Mouse (Mus musculus) Patski (cell line): Measurements from ENCODE around the gene Mgat3. TPM values are rescaled to one million over a fixed set of nuclear protein-coding genes. Genes with fewer than 3 reads are reported as not detected.

Experiments
- ATAC-seq: fragments of 100-300 bp; one replicate; pipeline ENCODE4 v1.8.0; 2021
- CTCF ChIA-PET: fragments of 350-600 bp; sonication (Branson Sonifier 250); formaldehyde crosslinking; loops from one replicate; lab custom pipeline; 2022; ENCODE audit warnings: inconsistent platforms; lab: Charles Lee
- POLR2A ChIA-PET: fragments of 350-600 bp; sonication (Branson Sonifier 250); formaldehyde crosslinking; loops from one replicate; lab custom pipeline; 2022; ENCODE audit warnings: antibody characterized with exemption, inconsistent platforms; lab: Charles Lee
- DNase-seq: peaks from one replicate; pipeline ENCODE4 v3.0.0-alpha.2; 2011; ENCODE audit warnings: low read depth, low spot score
- H3K27me3 ChIP-seq: fragments of 371-371 bp; one replicate; pipeline ENCODE4 v1.5.1; 2021
- CTCF ChIP-seq: fragments of 100-300 bp; IDR thresholded peaks from one replicate; pipeline ENCODE4 v1.5.1; 2021
- in situ Hi-C: fragments of 300-500 bp; cut with MboI; formaldehyde crosslinking; loops from 3 replicates; pipeline ENCODE4 v1.11.1; 2018; ENCODE audit warnings: low pct_unique_long_range_greater_than_20kb, mixed read lengths
- polyA plus RNA-seq: library from polyadenylated mRNA; unstranded; gene quantifications from one replicate; pipeline ENCODE4 v1.2.3, GENCODE M21; 2021

The Mgat3 gene
- polyA plus RNA-seq, 1 experiment from 2014 or later, result 41.0 TPM

DNA sequence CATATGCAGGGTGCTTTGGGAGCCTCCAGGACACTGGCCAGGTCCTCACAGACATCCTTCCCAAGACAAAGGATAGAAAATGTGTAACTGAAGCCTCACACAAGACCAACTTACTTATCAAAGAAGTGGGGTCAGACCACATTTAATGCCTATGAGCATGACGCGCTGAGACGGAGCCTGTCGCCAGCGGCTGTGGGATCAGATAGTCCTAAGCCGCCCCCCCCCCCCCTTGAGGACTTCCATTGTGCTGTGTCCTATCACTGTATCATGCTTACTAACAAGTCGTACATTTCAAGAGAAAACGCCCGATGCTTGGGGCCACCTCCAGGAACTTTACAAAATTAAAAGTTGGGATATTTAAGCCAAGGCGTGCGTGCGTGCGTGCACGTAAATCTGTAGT is 26.4 kb upstream of the Mgat3 start:
- CTCF ChIA-PET, result interaction anchor here (1.4 kb wide), 1 partner anchor 9 kb away, joined by 6 read pairs; no protein-coding TSS in a partner anchor

GRCm38 (mm10) chr15:80147511-80147910 is 26.0 kb upstream of the Mgat3 start:
- POLR2A ChIA-PET, result no interaction called here

More for the DNA sequence above, 26.4 kb upstream of the Mgat3 start:
- ATAC-seq (no peak), DNase-seq (no peak)
- in situ Hi-C loops, result no loop called here
- TF ChIP-seq CTCF, result no peak
- POLR2A ChIA-PET, result no interaction called here
- H3K27me3 ChIP-seq, result no peaks in the 10 kb centered on the region

DNA sequence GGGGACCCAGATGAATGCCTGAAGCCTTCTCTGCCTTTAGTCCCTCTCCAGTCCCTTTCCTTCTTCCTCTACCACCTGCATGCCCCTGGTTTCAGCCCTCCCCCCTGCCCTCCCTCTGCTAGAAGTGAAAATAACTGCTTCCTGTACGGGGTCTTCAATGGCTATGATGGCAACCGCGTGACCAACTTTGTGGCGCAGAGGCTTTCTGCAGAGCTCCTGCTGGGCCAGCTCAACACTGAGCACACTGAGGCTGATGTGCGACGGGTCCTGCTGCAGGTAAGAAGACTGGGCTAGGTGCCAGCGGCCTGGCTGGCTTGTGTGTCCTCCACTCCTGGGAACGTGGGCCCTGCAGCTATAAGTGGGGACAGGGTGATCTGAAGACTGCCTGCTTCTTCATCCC is 25.0 kb upstream of the Mgat3 start:
- no peak for ATAC-seq
- in situ Hi-C loops, result no loop called here
- ChIA-PET POLR2A (no interaction called here), CTCF (interaction anchor here (1.7 kb wide), 1 partner anchor 11 kb away, joined by 3 read pairs; no protein-coding TSS in a partner anchor)
- no peaks in the 10 kb centered on the region for H3K27me3 ChIP-seq
- no peak for TF ChIP-seq CTCF
- no peak for DNase-seq

More at GRCm38 (mm10) chr15:80147511-80147910, 26.0 kb upstream of the Mgat3 start:
- H3K27me3 ChIP-seq, result no peaks in the 10 kb centered on the region
- no peak for TF ChIP-seq CTCF
- CTCF ChIA-PET, result no interaction called here
- ATAC-seq (no peak), DNase-seq (no peak)
- in situ Hi-C loops, result no loop called here

DNA sequence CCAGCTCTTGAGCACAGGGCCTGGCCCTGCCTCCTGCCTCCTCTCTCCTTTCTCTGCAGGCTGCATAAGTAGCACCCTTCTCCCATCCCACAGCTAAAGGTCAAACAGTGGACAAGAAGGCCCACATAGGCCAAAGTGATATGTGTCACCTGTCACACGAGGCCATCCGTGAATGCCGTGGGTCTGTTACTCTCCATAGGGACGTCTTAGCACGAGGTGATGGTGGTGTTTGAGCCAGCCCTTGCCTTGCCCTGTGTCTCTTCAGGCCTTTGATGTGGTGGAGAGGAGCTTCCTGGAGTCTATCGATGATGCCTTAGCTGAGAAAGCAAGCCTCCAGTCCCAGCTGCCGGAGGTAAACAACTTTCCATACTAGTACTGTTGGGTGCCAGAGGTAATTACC is 24.0 kb upstream of the Mgat3 start:
- ChIA-PET POLR2A (no interaction called here), CTCF (interaction anchor here (1.7 kb wide), 1 partner anchor 12 kb away, joined by 3 read pairs; no protein-coding TSS in a partner anchor)
- H3K27me3 ChIP-seq, result no peaks in the 10 kb centered on the region
- ATAC-seq (no peak), DNase-seq (no peak)
- TF ChIP-seq CTCF, result no peak
- in situ Hi-C loops, result no loop called here

DNA sequence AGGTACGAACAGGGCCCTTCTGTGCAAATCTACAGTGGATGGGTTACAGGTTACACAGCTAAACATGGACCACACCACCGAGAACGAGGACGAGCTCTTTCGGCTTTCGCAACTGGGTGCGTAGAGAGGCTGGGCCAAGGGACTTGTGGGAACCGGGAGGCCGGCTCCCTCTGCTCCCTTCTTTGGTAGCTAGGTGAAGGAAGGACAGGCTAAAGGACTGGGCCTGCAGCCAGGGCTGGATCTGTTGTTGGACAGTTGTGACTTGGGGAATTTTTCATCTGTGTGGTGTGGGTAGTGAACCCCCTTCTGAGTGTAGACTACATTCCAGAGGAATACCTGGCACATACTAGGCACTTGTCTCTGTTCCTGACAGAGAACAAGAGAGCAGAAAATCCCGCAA is 20.9 kb upstream of the Mgat3 start:
- H3K27me3 ChIP-seq, result no peaks in the 10 kb centered on the region
- no peak for TF ChIP-seq CTCF
- no peak for DNase-seq
- POLR2A ChIA-PET, result no interaction called here
- CTCF ChIA-PET, result no interaction called here
- in situ Hi-C loops, result no loop called here
- ATAC-seq, result no peak

DNA sequence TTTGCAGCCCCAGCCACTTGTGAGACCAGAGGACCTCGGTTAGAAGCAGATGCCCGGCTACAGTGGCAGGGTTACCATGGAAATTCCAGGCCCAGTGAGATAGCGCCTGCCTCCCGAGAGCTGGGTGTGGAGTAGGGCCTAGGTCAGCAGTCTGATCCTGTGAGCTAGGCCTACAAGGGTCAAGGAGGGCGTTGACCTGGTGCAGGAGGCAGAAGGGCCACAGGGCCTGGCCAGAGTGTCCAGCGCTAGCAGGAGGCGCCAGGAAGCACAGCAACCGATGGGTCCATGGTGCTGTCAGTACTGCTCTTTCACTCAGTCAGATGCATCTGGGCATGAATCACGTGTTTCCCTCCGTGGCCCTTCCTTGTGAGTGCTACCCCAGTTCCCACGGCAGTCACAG is 19.8 kb upstream of the Mgat3 start:
- no peak for ATAC-seq
- no peak for DNase-seq
- POLR2A ChIA-PET, result no interaction called here
- in situ Hi-C loops, result no loop called here
- H3K27me3 ChIP-seq, result no peaks in the 10 kb centered on the region
- TF ChIP-seq CTCF, result no peak
- CTCF ChIA-PET, result no interaction called here

GRCm38 (mm10) chr15:80155707-80156106 is 17.8 kb upstream of the Mgat3 start:
- ATAC-seq (no peak), DNase-seq (no peak)
- no peaks in the 10 kb centered on the region for H3K27me3 ChIP-seq
- ChIA-PET CTCF (interaction anchor here (1.6 kb wide), 1 partner anchor 9 kb away, joined by 6 read pairs; no protein-coding TSS in a partner anchor), POLR2A (no interaction called here)
- TF ChIP-seq CTCF, result no peak
- in situ Hi-C loops, result no loop called here

GRCm38 (mm10) chr15:80157197-80157943 is 16.2 kb upstream of the Mgat3 start:
- DNase-seq, result no peak

DNA sequence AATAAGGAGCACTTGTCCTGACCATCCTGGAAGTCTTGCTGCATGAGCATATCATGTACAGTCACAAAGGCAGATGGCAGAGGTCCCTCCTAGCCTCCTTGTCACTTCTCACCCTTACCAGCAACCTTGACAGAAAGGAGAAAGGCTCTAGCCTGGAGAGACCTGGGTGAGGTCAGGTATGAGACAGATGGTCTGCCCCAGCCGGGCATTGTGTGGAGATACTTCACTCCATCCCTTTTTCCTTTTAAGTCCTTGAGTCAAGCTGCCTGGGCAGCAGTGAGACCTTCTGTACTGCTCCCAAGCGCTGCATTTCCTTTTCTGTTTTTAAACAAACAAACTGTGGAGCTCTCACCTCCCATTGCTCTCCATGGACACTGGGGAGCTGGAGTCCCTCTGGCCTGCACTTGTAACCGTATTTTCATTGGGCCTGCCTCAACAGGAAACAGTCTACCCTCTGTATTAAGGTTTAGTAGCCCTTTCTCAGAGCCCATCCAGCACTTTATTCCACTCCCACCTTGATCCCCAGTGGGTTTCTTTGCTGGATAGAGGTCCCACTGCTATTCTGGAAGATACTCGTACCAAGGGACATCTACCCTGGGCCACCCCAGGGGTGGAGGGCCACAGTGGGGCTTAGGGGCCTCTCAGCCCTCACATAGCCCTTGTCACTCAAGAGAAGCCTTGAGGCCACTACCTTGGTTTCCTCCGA is 15.4 kb upstream of the Mgat3 start:
- in situ Hi-C loops, result no loop called here
- ChIA-PET POLR2A (interaction anchor here (1.0 kb wide), 1 partner anchor 20 kb away, joined by 3 read pairs; no protein-coding TSS in a partner anchor), CTCF (no interaction called here)
- ATAC-seq (no peak), DNase-seq (no peak)
- TF ChIP-seq CTCF, result no peak
- no peaks in the 10 kb centered on the region for H3K27me3 ChIP-seq

More at GRCm38 (mm10) chr15:80157197-80157943, 16.2 kb upstream of the Mgat3 start:
- in situ Hi-C loops, result no loop called here
- ATAC-seq, result no peak
- H3K27me3 ChIP-seq, result no peaks in the 10 kb centered on the region
- POLR2A ChIA-PET, result interaction anchor here (0.9 kb wide), 1 partner anchor 67 kb away, joined by 3 read pairs; no protein-coding TSS in a partner anchor
- no peak for TF ChIP-seq CTCF
- CTCF ChIA-PET, result interaction anchor here (1.6 kb wide), 1 partner anchor 11 kb away, joined by 6 read pairs; no protein-coding TSS in a partner anchor

DNA sequence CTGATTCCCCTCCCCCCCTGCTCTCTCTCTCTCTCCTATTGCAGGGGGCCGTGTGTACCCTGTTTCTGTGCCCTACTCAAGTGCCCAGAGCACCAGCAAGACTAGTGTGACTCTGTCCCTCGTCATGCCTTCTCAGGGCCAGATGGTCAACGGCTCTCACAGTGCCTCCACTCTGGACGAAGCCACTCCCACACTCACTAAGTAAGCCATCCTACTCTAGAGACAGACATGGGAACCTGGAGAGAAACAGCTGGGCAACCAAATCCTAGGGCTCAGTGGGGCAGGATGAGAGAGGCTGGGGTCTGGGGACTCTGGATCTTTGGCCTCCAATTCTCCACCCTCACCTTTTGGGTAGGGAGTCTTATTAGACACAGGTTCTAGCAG is 14.8 kb upstream of the Mgat3 start:
- H3K27me3 ChIP-seq, result no peaks in the 10 kb centered on the region
- ATAC-seq, result no peak
- no peak for DNase-seq
- in situ Hi-C loops, result no loop called here
- ChIA-PET CTCF (interaction anchor here (1.1 to 1.4 kb wide), 2 partner anchors 12 to 17 kb away, joined by 3 to 5 read pairs; no protein-coding TSS in a partner anchor), POLR2A (interaction anchor here (1.0 kb wide), 1 partner anchor 21 kb away, joined by 3 read pairs; no protein-coding TSS in a partner anchor)
- no peak for TF ChIP-seq CTCF
